Mouse (Mus musculus) layer of hippocampus, postnatal 36 days (tissue): ENCODE measurements around the gene Tbc1d14. TPM values are rescaled to one million over a fixed set of nuclear protein-coding genes. Genes with fewer than 3 reads are reported as not detected.
A peak's percentile ranks its signal among the peaks of the same experiment; 100 is the strongest.

Source experiments
- DNase-seq, 2 experiments: peaks; one replicate each; pipeline ENCODE4 v3.0.0; 2022
- total RNA-seq, 2 experiments: library from RNA; stranded (reverse); gene quantifications; 2 replicates each; pipeline ENCODE4 v1.2.3; 2021

The Tbc1d14 gene
- total RNA-seq, 2 experiments from 2014 or later: 88.6 to 95.7 TPM

DNA sequence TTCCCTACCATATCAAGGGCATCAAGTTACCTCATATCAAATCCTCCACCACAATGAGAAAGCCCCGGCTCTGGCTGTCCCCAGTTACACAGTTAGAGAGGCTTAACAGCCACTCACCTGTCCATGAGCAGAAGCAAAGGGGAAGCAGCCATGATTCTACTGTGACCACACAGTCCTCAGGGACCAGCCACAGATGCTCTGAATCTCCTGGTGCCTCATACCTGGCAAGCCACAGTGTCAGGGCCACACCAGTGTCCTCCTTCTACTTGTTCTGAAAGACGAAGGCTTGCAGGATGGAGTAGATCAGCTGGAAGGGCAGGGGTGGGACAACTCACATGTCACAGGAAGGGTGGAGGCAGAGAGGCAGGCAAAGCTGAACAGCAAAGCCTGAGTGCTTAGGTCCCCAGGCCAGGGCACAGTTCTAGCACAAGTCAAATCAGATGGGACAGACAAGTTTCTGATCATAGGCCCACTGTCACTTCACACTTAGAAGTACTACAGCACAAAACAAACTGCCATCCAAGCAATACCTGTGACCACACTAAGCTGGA lies 39.9 kb downstream of the Tbc1d14 start:
- no peak for DNase-seq

- no peak for DNase-seq
These were observed 40.7 kb downstream of the Tbc1d14 start for GRCm38 (mm10) chr5:36552391-36552790.

GRCm38 (mm10) chr5:36549243-36549642 lies 43.8 kb downstream of the Tbc1d14 start:
- no peak for DNase-seq

DNA sequence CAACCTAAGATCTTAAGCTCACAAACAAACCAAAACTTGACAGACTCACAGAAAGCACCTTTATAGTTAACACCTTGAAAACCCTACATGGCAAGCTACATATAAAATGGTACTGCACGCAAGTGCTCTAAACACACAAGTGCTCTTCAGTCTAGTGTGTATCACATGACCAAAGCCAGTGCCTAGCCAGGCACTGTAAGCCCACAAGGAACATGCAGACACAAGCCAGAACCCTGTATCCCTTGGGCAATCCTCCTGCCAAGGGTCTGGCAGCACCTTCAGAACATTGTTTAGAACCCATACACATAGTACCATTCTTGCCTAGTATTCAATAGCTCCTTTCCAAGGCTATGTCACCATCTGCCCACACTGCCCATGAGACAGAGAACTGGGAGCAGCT lies 48.3 kb downstream of the Tbc1d14 start:
- no peak for DNase-seq

GRCm38 (mm10) chr5:36540928-36541327 lies 52.1 kb downstream of the Tbc1d14 start:
- DNase-seq: no peak

DNA sequence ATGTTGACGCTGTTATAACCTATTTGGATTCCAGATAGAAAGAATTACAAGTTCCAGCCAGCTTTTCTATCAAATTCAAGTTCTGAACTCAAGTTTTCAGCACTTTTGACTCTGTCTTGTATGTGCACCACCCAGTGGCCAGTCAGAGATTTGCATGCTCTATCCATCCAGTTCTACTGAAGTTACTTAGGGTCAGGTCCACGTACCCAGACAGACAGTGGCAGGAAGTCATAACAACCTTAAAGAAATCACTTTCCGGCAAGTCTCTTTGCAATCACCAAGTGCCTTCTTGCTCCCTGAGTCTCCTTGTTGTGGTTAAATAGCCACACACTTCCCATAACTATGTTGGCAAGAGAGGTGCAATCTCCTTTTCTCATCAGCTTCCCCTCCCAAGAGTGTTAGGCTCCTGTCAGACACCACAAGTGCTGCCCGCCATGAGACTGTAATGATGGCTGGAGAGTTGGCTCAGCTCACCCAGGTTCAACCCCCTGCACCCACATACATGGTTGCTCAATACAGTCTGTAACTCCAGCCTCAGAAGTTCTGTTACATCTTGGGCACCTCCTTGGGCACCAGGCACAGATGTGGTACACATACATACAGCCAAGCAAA lies 54.4 kb downstream of the Tbc1d14 start:
- DNase-seq: peak in 1 of 2 experiments; percentile 50

- no peak for DNase-seq
These were observed 56.7 kb downstream of the Tbc1d14 start for GRCm38 (mm10) chr5:36536424-36536823.

GRCm38 (mm10) chr5:36535438-36536176 lies 57.5 kb downstream of the Tbc1d14 start:
- no peak for DNase-seq

DNA sequence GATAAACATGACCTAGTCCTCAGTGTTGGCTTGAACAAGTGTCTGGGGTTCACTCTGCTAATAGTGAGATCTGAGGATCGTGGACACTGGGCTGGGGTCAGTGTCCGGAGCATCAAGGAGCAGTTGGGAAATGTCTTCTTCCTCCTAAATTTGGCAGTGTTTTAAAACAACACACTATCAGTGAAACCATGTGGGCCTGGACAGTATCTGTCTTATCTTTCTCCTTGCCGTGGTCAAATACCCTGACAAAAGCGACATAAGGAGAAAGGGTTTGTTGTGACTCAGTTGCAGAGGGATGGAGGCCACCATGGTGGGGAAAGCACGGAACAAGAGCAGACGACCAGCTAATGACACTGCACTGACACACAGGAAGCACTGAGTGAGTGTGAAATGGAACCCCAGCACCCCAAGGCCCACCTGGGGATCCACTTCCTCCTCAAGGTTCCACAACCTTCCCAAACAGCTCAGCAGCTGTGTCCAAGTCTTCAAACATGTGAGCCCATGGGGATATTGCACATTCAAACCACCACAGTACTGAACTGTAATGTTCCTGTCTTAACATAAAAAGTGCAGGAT lies 58.5 kb downstream of the Tbc1d14 start:
- no peak for DNase-seq

GRCm38 (mm10) chr5:36530129-36530751 lies 62.8 kb downstream of the Tbc1d14 start:
- peak; percentile 95 to 96 for DNase-seq

DNA sequence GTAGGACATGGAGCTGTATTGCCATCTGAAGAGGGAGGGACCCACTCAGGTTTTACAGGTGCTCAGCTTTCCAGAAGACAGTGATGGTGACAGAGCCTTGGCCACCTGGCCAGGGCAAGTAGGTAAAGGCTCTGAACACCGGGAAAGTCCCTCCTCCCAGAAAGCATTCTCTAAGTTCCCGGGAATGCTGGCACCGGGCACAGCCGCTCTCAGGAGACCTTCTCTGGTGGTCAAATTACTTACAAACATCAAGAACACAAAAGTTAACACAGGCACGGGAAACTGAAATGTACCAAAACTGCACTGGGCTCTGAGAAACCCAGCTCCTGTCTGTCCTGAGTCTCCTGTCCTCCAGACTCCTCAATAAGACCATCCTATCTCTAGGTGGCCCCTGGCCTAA lies 63.4 kb downstream of the Tbc1d14 start:
- no peak for DNase-seq

DNA sequence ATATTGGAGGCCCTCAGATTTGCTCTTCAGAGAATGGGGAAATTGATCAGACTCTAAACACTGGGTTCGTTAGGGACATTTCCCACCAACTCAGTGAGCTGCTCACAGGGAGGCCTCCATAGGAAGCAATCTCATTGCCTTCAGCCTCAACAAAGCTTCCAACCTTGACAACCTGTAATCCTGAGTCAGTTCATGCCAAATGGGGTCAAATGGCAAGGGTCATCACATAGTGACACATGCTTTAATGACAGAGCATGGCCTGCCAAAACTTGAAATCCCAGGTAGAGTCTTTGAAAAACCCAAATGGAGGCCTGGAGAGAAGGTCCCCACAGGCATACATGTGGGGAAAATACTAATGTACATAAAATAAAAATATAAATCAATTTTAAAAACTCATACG lies 66.2 kb downstream of the Tbc1d14 start:
- DNase-seq: no peak

- DNase-seq: no peak
These were observed 66.8 kb downstream of the Tbc1d14 start for GRCm38 (mm10) chr5:36526274-36526673.

- DNase-seq: no peak
These were observed 67.9 kb downstream of the Tbc1d14 start for GRCm38 (mm10) chr5:36525216-36525615.

DNA sequence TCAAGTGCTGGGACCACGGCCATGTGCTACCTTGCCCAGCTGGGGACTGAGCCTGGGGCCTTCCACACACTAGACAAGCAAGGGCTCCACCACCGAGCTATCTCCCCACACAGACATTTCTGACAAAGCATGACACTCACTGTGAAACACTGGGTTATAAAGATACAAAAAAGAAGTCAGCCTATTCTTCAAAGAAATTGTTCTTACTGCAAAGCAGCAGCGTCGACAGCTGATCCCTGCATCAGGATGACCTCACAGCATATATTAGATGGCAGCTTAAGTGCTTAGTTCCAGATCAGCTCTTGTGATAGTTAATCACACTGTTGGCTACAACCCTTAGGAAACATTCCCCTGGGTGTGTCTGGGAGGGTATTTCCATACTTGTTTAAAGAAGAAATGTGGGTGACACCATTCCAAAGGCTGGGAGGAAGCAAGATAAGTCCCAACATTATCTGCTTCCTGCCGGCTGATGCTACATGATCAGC lies 69.8 kb downstream of the Tbc1d14 start:
- no peak for DNase-seq

DNA sequence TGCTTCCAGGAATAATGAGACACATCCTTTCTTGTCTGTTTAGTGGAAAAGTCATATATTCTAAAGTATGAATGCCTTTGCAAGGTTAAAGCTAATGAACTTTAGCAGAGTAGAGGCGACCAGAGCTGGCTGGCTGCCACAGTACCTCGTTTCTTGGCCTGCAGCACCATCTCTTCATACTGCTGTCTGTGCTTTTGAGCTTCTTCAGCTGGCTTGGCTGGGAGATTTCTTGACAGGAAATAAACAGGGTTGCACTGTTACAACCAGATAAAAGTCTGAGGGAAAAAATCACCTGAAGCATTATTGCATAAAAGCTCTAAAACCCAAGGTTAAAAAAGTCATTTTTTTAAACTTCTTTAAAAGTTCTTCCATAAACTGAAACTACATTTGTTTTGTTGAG lies 70.3 kb downstream of the Tbc1d14 start:
- DNase-seq: no peak

- DNase-seq: no peak
These were observed 73.3 kb downstream of the Tbc1d14 start for GRCm38 (mm10) chr5:36519751-36520150.

DNA sequence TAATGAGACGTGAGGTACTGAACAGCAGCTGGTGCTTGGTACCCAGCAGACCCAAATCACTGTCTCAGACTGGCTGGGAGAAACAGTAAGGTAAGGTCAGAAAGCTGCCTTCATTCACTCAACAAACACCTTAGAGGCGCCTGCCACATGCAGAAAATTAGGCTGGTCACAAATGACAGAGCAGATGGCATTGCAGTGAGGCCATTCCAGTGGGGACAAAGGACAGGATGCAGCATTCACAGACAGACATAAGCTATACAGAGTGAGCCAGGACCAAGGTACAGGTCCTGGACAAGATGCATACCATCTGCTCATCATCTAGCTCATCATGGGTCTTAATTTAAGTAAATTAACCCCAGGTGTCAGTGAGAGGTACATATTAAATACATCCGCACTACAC lies 75.5 kb downstream of the Tbc1d14 start:
- DNase-seq: no peak

GRCm38 (mm10) chr5:36515558-36515957 lies 77.5 kb downstream of the Tbc1d14 start:
- peak in 1 of 2 experiments; percentile 34 for DNase-seq

GRCm38 (mm10) chr5:36515126-36515525 lies 78.0 kb downstream of the Tbc1d14 start:
- no peak for DNase-seq

GRCm38 (mm10) chr5:36510956-36511355 lies 82.1 kb downstream of the Tbc1d14 start:
- no peak for DNase-seq

DNA sequence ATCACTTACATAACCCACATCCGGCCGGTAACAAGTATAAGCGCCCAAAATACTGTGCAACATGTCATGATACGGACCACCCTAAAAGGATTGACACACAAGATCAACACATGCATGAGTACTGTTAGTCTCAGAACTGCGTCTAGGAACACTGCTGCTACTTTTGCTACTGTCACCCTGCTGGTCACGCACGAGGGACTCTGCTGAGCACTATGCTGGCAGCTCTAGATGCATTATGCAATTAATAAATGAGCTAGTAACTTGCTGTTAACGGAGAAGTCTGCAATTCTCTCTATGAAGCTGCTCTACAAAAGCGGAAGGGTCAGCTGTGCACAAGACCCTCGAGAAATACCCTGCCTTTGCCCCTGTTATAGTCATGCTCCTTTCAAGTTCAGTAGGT lies 84.7 kb downstream of the Tbc1d14 start:
- no peak for DNase-seq

GRCm38 (mm10) chr5:36505643-36506042 lies 87.4 kb downstream of the Tbc1d14 start:
- no peak for DNase-seq
